Mouse (Mus musculus) olfactory bulb, adult 2 months (tissue): ENCODE measurements at regions not wholly inside any gene's neighbourhood (a gene's known extent, or its start where the extent isn't known, plus 50 kb on each side); places are given as distances from the start of the nearest gene placed in this dataset.

Experiments
- CTCF ChIP-seq: fragments of 200-500 bp; IDR thresholded peaks from 2 replicates; pipeline ENCODE4 v1.5.1; 2012; ENCODE audit warnings: low read depth, mild to moderate bottlenecking, low read length, moderate library complexity; ENCODE audit not compliant: insufficient read depth
- POLR2A ChIP-seq: fragments of 200-500 bp; IDR thresholded peaks from 2 replicates; pipeline ENCODE4 v1.6.1; 2012; ENCODE audit warnings: mild to moderate bottlenecking, low read depth, low read length, moderate library complexity; ENCODE audit not compliant: insufficient read depth

DNA sequence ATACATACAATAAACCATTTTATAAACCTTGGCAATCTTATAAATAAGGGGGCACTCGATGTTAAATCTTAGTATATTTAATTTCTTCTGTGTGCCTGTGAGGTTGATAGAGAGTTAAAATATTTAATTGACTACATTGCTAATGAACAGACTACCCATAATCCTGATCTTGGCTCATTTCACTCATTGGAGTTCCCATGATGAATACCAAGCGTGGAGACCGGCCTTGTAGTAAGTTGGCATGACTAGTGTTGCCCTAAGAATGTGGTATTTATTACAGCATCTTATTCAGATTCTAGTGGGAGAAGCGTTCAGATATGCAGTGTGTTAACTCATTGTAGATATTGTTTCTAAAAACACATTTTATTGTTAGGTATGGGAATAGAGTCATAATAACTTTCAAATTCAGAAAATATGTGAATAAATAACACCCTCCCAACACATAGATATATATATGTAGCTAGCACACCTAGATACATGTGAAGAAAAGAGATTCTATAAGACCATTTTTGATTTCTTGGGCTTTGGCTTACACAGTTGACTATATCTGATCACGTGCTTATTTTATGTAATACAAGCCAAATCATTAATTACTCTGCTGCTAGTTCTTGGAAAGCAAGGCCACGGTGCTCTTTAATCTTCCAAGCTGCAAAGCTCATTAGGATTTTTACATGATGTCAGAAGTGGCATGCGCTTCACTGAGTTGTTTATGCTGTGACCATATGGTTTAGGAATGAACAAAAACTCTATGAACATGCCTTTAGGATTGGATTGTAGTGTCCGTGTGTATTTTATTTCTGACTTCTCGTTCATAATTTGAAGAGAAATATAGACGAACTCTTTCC lies 232.0 kb downstream of the Mef2c start:
- TF ChIP-seq CTCF: no peak
- no peak for TF ChIP-seq POLR2A
